Mouse (Mus musculus) adrenal gland, postnatal 36 days (tissue): Measurements from ENCODE around the gene Mrps27. TPM values are rescaled to one million over a fixed set of nuclear protein-coding genes. Genes with fewer than 3 reads are reported as not detected.
"Not testable (repeated sequence)": the region's sequence is repeated elsewhere in the genome, so short reads cannot be mapped to it uniquely, and the experiment has no call there.

Source experiments
- DNase-seq, 2 experiments: peaks; one replicate each; pipeline ENCODE4 v3.0.0; 2021; ENCODE audit warnings: mixed read lengths in 1 of 2
- long read RNA-seq, 2 experiments: library from polyadenylated mRNA; stranded (forward); transcript quantifications; one replicate each; pipeline ENCODE4 v2.0.0; 2021; ENCODE audit warnings: borderline sequencing depth in 2 of 2
- total RNA-seq, 2 experiments: library from RNA; stranded (reverse); gene quantifications; 2 replicates each; pipeline ENCODE4 v1.2.3; 2021

The Mrps27 gene
- 10 to 100 TPM; 43.8 to 51.0 TPM for total RNA-seq
- long read RNA-seq, experiment 1, transcript Mrps27-201 (11 exons, 1,849 nt), result major isoform, 116 of 140 reads
- long read RNA-seq, experiment 1, partial matches to known transcripts, result 8 of 140 reads
- long read RNA-seq, experiment 1, other reads (novel, unspliced or antisense), result 16 of 140 reads
- long read RNA-seq, experiment 2, transcript Mrps27-201 (11 exons, 1,849 nt), result major isoform, 36 of 47 reads
- long read RNA-seq, experiment 2, partial matches to known transcripts, result 6 of 47 reads
- long read RNA-seq, experiment 2, other reads (novel, unspliced or antisense), result 5 of 47 reads

DNA sequence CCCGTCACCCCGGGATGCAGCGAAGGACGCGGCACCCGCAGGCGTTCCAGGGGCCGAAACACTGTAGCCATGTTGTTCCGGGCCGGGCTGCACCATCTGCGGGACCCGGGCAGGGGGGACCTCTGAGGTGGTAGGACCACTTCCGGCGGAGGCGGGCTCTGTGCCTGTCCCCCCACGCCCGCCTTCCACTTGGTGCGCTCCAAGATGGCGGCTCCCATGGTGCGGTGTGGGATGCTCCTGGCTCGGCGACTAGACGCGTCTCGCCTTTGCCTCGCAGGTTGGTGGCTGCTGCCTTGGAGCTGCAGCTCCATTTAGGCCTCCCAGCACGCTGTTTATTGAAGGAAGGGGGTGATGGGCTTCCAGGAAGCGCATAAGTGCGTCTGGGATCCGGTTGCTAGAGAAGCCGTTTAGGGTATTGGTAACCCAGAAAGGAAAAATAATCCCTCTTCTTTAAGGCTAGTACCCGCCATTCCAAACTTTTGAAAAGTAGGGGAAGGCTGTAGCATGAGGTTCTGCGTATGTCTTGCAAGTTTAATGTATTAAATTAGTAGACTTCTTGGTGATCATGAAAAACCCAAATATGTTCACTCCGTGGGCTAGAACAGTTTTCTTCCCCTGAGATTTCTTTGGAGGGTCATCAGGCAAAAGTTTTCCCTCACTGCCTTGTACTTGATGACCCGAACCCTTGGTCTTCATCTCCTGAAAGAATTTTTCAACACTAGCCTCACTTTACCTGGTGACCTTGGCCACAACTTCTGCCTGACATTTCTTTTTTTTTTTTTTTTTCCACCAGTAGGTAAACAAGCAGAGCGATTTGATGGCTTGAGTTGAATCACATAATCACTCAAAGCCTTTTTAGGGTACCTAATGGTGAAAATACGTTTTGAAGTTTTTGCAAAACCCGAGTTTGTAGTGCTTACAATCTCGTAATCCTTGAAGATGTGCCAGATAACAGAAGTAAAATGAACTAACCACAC lies at the start of gene Mrps27, which contains the start of gene Ptcd2:
Mrps27 (plus strand) TSS at position 188 of the 977 bp plus-strand sequence.
Ptcd2 (minus strand) TSS at position 107 of the 977 bp plus-strand sequence.
- DNase-seq, result peak; percentile 99

DNA sequence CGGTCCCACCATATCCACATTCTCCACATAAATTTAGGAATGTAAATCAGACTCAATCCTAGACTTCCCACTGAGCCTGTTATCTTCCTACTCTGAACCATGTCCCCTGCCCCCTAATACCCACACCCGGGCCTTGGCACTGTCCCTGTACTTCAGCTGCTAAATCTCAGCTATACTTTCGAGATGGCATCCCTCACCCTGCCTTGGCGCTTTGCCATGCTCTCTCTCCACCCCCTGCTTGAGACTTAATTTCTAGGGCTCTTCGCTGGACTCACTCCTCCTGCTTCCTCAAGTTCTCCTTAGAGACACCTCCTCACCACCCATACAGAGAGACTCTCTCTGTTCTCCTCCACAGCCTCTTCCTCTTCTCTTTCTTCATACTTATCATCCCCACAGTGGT lies 44.7 kb upstream of the Mrps27 start:
- DNase-seq, result no peak

GRCm38 (mm10) chr13:99303846-99304245 lies 40.7 kb upstream of the Mrps27 start:
- DNase-seq, result no peak

DNA sequence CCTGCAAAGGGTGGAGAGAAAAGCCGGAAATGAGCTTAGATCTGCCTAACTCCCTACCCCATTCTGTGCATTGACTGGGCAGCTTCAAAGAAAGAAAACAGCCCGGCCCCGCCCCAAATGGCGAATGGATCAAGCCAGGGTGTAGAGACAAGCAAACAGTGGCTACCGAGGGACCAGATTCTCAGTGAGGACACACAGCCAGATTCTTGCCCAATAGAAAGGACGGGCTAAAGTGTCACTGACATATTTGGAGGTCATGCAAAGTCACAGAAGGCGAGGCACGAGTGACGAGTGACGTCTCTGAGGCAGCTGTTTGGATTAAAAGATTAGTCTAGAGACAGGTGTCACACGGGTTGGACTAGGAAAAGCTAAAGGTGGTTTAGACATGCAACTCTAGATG lies 40.2 kb upstream of the Mrps27 start:
- peak; percentile 46 to 60 for DNase-seq

DNA sequence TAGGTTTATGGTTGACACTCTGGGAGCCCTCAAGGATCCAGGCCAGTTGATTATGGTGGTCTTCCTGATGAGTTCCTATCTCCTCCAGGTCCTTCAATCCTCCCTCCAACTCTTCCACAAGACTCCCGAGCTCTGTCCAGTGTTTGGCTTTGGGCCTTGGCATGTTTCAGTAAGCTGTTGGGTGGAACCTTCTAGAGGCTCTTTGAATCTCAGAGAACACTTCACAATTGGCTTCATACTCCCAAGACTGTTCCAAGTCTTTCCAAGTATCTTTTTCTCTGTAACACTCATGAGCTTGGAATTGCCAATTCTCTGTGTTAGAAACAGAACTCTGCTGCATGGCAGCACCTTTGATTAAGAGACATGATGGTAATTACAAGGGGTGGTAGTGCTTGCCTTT lies 39.4 kb upstream of the Mrps27 start:
- no peak for DNase-seq

DNA sequence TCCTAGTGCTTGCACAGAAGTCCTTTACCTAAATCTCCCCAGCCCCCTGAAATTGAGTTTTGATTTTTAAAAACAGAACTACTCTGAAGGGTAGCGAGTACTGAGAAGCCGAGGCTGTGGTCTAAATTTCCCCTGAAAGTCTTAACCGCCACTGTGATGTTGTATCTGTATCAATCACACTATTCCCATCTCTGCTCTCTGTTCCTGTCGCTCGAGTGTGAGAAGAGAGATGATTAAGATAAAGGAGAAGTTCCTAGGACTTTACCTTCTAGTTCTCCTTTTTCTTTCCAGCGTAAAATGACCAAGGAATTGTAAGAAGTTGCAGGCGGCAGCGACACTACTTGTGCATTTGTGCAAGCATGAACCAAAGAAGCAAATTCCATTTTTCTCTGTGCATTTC lies 38.4 kb upstream of the Mrps27 start:
- DNase-seq, result no peak

DNA sequence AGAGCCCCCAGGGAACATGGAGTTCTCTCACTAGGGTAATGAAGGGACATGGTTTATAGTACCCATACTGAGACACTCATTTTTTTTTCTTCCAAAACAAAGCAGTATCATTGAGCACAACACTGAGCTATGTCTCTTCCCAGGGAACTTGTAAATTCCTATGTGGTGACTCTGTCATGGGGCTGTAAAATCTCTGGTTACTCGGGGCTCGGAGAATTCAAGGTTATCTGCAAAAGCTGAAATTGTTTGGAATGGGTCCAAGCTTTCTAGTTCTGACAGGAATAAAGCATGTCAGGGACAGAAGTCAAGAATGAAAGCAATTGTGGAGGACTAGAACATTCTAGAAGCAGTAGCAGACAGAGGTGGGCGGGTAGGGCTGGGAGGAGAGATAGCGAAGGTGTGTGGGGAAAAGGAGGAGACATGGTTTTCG lies 36.6 kb upstream of the Mrps27 start:
- peak; percentile 13 to 48 for DNase-seq

DNA sequence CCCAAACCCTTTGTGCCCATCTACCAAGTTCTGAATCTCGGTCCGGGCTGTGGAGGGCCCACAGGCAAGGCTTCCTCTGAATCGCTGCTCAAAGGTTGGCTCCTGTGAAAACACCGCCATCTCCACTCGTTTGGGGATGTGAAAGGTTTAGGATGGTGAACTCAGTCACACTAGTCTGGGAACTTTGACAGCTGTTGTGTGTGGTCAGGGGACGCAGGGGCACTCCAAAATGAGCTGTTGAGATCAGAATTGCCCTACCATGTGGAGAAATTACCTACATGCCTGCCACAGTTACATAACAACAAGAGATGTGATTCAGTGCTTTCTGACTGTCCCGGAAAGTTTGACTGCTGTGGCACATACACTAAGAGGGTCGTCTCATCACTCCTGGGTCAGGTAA lies 36.2 kb upstream of the Mrps27 start:
- peak; percentile 12 to 16 for DNase-seq

DNA sequence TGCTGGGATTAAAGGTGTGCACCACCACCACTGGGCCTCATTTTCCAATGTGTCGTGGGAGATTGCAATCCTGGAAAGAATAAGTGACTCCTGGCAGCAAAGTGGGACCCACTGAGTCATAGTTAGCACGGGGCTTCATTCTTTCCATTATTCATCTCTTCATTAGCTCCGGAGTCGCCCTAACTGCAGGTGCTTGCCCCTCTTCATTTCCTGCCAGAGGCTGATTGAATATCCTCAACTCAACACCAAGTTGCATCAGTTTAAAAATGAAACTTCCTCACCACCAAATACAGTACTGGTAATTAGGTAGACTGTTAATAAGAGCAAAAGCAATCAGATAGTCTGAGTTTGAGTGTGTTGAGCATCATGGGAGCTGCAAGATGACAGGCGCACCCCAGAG lies 30.5 kb upstream of the Mrps27 start:
- no peak for DNase-seq

DNA sequence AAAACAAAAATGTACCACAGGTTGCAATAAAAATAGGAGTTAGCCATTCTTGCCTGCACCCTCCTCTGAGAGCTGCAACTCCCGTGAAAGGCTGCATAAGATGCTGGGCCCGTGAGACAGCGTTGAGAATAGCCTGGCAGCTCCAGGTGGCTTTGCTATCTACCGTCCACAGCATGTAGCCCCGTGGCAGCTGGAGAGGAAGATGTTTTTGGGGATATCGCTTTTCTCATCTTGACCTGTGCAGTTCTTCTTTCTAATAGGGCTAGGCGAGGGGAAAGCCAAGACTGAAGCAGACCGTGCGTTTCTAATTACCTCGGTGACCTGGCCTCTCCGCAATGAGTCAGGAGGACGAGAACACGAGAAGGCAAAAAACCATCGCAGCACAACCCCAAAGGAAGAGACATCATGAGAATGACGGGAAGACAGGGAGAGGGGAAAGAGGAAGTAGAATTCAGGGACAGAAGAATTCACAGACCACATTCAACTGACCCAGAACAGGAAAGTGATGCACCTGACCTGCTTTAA lies 29.9 kb upstream of the Mrps27 start:
- no peak for DNase-seq

DNA sequence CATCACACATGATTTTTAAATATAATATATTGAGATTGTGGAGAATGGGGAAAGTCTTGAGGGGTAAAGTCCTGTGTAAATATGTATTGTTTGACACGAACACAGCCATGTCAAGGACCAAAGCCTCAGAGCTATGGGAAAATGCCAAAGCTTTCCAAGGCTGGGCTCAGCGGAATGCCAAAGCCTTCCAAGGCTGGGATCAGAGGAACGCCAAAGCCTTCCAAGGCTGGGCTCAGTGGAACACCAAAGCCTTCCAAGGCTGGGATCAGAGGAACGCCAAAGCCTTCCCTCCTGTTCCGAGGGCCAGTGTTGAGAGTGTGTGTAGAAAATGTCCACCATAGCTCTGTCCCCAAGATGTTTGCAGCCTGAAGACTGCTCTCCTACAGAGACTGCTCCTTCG lies 28.2 kb upstream of the Mrps27 start:
- DNase-seq, result peak; percentile 20 to 48

- peak; percentile 65 to 70 for DNase-seq
Measured at GRCm38 (mm10) chr13:99317058-99317457, 27.5 kb upstream of the Mrps27 start.

DNA sequence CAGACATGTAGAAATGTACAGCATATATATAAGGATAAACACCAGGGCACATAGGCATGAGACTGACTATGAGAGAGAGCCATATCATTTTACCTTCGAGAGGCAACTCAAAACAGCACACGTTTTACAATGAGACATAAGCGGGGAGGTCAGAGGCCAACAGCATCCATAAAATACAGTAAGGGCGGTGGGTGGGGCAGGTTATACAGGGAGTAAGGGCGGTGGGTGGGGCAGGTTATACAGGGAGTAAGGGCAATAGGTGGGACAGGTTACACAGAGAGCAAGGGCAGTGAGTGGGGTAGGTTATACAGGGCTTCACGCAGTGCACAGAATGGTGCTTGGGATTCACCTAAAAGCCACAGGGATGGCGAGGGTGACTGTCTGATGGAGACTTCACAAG lies 24.1 kb upstream of the Mrps27 start:
- DNase-seq, result no peak

GRCm38 (mm10) chr13:99322915-99323314 lies 21.7 kb upstream of the Mrps27 start:
- DNase-seq, result not testable (repeated sequence)

- DNase-seq, result no peak
Measured at GRCm38 (mm10) chr13:99323632-99324336, 20.8 kb upstream of the Mrps27 start.

DNA sequence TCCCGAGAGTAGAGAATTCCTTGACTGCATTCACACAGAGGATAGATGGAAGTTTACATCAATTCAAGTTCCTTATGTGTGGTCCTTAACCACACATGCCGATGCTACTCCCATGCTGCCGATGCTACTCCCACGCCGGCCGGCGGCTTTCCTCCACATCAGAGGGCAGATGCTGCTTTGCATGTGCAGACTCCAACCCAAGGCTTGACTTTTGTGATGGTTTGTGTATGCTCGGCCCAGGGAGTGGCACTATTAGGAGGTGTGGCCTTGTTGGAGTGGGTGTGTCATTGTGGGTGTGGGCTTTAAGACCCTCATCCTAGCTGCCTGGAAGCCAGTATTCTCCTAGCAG lies 20.3 kb upstream of the Mrps27 start:
- DNase-seq, result not testable (repeated sequence)

DNA sequence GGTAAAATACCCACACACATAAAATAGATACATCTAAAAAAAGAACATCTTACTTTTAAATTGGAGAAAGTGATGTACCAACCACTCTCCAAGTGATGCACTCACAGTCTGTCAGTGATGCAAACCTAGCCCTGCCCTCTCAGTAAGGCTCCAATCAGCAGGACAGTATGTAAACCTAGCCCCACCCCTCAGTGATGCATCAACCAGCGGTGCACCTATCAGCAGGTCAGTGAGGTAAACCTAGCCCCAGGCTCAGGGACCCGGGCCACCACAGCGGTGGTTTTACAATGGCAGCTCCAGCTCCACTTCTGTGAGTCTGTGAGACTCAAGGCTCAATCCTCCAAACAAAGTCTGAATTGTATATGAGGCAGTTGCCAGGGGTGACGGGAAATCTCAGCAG lies 13.3 kb upstream of the Mrps27 start:
- DNase-seq, result no peak

DNA sequence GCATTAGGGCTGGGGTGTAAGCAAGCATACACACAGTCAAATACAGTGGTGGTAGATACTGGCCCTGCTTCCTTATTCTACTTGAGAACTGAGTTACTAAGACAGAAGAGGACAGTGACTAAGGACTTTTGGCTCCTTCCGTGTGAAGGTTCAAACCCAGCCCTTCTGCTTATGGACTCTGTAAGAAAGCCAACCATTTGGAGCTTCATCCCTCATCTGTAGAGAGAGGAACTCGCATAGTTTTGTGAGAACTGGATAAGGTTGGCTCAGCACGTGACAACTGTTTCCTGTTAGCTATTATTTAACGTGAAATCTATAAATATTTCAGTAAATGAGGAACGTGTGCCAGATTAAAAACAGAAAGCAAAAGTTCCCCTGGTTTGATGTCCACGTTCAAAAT lies 7.1 kb upstream of the Mrps27 start:
- no peak for DNase-seq

GRCm38 (mm10) chr13:99341504-99341903 lies 3.1 kb upstream of the Mrps27 start:
- no peak for DNase-seq

GRCm38 (mm10) chr13:99343876-99344598 lies 549 bp upstream of the Mrps27 start:
- DNase-seq, result no peak

GRCm38 (mm10) chr13:99350009-99350408 lies 5.4 kb downstream of the Mrps27 start:
- DNase-seq, result no peak

DNA sequence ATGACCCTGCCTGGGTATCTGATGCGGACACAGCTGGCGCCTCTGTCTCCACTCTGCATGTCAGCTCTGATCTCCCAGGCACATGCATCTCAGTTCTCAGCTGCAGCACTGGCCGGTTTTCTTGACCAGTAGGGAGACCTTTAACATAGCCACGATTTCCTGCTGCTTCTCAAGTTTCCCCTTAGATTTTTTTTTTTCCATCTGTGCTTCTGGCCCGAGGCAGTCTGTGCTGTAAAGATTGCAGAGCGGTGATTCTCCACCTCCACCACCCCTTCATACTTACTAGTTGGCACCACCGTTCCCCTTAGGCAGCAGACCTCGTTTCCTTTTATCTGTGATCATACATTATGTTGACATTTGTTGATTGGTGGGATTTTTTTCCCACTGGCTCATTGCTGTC lies 6.6 kb downstream of the Mrps27 start:
- DNase-seq, result no peak
